Mouse (Mus musculus): ENCODE measurements around the gene Prdm10.

Prdm10 gene

GRCm38 (mm10) chr9:31353518-31353917 lies 73.2 kb downstream of the Prdm10 start:
- no peak for DNase-seq (ENCODE audit: low read depth, low spot score)

- no peak for DNase-seq (ENCODE audit: low read depth, low spot score)
Observed at GRCm38 (mm10) chr9:31354051-31354450, 73.7 kb downstream of the Prdm10 start.

DNA sequence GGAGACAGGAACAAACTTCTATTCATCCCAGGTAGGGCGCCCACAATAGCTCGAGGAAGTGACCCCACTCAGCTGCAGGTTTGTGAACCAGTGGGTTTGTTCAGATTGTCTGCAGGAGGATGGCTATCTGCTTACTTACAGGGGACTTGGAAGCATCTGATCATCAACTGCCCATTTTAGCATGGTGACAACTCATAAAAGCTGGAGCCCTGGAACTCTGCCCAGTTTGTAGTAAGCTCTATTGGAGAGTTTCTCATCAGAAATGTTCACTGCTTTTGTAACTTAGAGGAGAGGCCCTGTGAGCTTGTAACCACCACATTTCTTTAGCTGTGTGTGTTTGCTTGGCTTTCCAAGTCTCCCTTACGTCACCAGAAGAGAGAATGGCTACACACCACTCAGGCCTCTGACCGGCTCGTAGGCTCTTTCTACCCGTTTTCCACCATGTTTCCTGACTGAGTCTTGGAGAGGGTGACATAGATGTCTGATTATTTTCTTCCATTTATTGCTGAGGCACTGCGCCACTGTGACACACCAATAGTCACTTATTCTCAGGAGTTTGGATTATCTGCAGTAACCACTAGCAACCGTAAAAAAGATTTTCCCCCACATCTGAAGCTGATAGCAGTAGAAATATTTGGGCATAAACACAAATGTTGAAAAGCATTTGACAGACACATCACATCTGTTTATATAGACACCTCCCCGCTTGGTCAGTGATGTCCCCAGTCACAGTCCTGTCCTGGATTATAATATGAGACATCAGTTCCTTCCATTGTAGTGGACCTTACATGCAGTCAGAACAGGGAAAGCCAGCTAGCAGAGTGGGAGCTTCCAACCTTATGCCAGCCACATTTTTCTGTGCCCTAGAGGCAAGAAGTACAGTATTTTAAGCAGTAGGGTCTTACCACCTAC lies 83.6 kb downstream of the Prdm10 start:
- DNase-seq (ENCODE audit: low read depth, low spot score): no peak

GRCm38 (mm10) chr9:31365086-31365485 lies 84.7 kb downstream of the Prdm10 start:
- no peak for DNase-seq (ENCODE audit: low read depth, low spot score)

DNA sequence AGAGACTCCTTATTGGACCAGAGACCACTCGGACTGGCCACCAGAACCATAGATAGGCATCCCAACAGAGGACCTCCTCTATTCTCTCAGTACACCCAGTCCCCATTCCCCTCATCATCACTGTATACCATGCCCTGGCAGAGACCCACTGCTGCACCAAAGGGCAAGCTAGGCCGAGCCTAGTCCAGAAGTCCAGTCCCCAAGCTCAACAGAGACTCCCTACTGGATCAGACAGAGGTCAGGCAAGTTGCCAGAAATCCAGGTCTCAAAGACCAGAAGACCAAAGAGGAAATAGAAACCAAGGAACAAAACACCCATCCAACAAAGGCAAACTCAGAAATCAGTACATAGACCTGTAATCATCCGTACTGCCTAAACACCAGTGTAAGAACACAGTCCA lies 91.4 kb downstream of the Prdm10 start:
- DNase-seq (ENCODE audit: low read depth, low spot score): no peak

GRCm38 (mm10) chr9:31376661-31377060 lies 96.3 kb downstream of the Prdm10 start:
- DNase-seq (ENCODE audit: low read depth, low spot score): no peak

GRCm38 (mm10) chr9:31384786-31385499 lies 104.6 kb downstream of the Prdm10 start:
- DNase-seq (ENCODE audit: low read depth, low spot score): peak; percentile 34

DNA sequence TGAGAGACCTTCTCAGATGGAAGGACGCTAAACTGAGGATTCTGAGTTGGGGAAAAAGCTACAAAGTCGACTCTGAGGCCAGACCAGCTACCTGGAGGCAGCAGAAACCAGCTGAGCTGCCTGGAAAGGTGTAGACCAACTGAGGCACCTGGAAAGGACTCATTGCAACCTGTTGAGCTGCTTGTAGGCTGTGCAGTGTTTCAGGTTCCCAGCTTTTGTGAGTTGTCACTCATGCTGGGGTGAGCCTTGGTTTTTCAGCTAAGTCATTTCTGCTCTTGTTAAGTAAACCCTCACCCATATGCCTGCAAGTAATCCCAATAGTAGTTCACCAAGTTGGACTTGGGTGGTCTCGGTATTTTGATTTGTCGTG lies 105.1 kb downstream of the Prdm10 start:
- no peak for DNase-seq (ENCODE audit: low read depth, low spot score)

- DNase-seq (ENCODE audit: low read depth, low spot score): peak; percentile 98
Observed at GRCm38 (mm10) chr9:31385947-31386354, 105.6 kb downstream of the Prdm10 start, which contains the start of gene Nfrkb. TSS of gene Nfrkb (plus strand) at chr9:31386192.

GRCm38 (mm10) chr9:31386368-31387180 lies 106.2 kb downstream of the Prdm10 start:
- DNase-seq (ENCODE audit: low read depth, low spot score): peak; percentile 24

DNA sequence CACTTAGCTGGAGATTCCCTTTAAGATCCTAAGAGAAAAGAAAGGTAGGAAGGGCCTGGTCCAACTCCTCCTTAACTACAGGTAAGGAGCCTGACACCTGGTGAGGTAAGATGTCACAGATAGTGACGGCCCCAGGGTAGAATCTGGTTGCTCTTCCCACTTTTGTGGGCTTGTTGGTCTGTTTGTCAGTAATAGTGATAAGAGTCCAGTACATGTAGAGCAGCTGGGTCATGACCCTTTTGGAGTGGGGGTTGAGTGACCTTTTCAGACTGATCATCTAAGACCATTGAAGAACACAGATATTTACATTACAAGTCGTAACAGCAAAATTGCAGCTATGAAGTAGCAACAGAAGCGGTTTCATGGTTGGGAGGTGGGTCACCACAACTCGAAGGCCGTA lies 106.9 kb downstream of the Prdm10 start:
- DNase-seq (ENCODE audit: low read depth, low spot score): no peak

DNA sequence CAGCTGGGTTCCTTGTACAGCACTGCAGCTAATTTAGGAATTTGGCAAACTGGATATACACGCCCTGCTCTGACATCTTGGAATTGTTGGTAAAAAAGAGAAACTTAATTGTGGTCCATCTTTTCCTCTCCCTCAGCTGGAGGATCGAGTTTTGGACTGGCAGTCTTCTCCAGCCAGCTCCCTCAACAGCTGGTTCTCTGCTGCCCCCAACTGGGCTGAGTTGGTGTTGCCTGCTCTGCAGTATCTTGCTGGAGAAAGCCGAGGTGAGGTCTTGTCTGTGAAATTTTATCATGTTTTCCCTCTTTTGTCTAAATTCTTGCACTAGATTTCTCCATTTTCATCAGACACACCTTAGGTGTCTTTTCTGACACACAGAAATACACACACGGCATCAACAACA lies 120.1 kb downstream of the Prdm10 start:
- peak; percentile 79 for DNase-seq (ENCODE audit: low read depth, low spot score)

- DNase-seq (ENCODE audit: low read depth, low spot score): no peak
Observed at GRCm38 (mm10) chr9:31404311-31404710, 124.0 kb downstream of the Prdm10 start.

DNA sequence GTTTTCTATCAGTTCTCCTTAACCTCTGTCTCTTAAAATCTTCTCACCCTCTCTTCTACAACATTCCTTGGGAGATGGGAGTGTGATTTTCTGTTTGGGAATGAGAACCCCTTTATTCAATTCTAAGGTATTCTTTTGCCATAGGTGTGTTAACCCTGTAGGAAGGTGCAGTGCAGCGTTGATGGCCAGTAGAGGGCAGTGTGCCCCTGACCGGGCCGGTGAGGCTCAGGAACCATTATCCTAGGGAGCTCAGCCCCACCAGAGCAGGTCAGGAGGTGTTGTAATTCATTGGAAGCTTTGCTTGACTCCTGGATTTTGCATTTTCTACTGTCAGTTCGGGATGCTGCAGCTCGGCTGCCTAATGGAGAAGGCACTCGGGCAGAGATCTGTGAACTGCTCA lies 124.9 kb downstream of the Prdm10 start:
- DNase-seq (ENCODE audit: low read depth, low spot score): peak; percentile 85

DNA sequence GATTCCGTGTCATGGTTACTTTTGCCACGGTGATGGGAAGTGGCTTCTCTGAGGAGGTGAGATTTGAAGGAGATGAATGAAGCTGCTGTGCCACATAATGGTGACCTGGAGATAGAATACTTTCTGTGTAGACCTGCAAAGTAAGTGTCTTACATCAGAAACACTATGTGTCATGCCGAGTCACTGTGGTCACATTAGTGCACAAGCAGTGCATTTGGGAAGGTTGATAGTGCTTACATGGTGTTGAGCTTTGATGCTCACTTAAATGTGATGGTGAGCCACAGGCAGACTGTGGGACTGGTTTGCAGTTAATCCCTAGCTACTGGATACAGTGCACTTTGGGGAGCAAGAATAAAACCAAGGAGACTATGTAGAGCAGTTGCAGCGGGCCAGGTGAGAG lies 131.8 kb downstream of the Prdm10 start:
- no peak for DNase-seq (ENCODE audit: low read depth, low spot score)

- DNase-seq (ENCODE audit: low read depth, low spot score): peak; percentile 50
Observed at GRCm38 (mm10) chr9:31418821-31419220, 138.5 kb downstream of the Prdm10 start.

GRCm38 (mm10) chr9:31422143-31422542 lies 141.8 kb downstream of the Prdm10 start:
- no peak for DNase-seq (ENCODE audit: low read depth, low spot score)

- DNase-seq (ENCODE audit: low read depth, low spot score): no peak
Observed at GRCm38 (mm10) chr9:31428971-31429370, 148.6 kb downstream of the Prdm10 start.

GRCm38 (mm10) chr9:31430011-31430410 lies 149.7 kb downstream of the Prdm10 start:
- DNase-seq (ENCODE audit: low read depth, low spot score): no peak

Data from ZHBTc4 (cell line).